Mouse (Mus musculus) yolk sac, embryonic 10.5 days (tissue): ENCODE measurements around the gene Lmtk2.
A peak's percentile ranks its signal among the peaks of the same experiment; 100 is the strongest.

ENCODE experiments used
- DNase-seq: peaks from one replicate; pipeline ENCODE4 v3.0.0-alpha.2; 2017; ENCODE audit warnings: low spot score

The Lmtk2 gene

GRCm38 (mm10) chr5:144109201-144109600, 9.0 kb downstream of the Lmtk2 start:
- no peak for DNase-seq

GRCm38 (mm10) chr5:144112574-144113438, 12.6 kb downstream of the Lmtk2 start:
- DNase-seq, result no peak

GRCm38 (mm10) chr5:144114068-144114467, 13.8 kb downstream of the Lmtk2 start:
- no peak for DNase-seq

GRCm38 (mm10) chr5:144114970-144115627, 14.9 kb downstream of the Lmtk2 start:
- no peak for DNase-seq

- no peak for DNase-seq
Measured at GRCm38 (mm10) chr5:144115628-144115977, 15.4 kb downstream of the Lmtk2 start.

GRCm38 (mm10) chr5:144118271-144118670, 18.0 kb downstream of the Lmtk2 start:
- DNase-seq, result no peak

- no peak for DNase-seq
Measured at GRCm38 (mm10) chr5:144119286-144119685, 19.1 kb downstream of the Lmtk2 start.

- DNase-seq, result no peak
Measured at GRCm38 (mm10) chr5:144121489-144121888, 21.3 kb downstream of the Lmtk2 start.

- no peak for DNase-seq
Measured at GRCm38 (mm10) chr5:144125979-144126755, 25.9 kb downstream of the Lmtk2 start.

GRCm38 (mm10) chr5:144143531-144143930, 43.3 kb downstream of the Lmtk2 start:
- no peak for DNase-seq

- no peak for DNase-seq
Measured at GRCm38 (mm10) chr5:144146898-144147297, 46.7 kb downstream of the Lmtk2 start.

- DNase-seq, result no peak
Measured at GRCm38 (mm10) chr5:144149530-144149929, 49.3 kb downstream of the Lmtk2 start.

GRCm38 (mm10) chr5:144151270-144151669, 51.0 kb downstream of the Lmtk2 start:
- no peak for DNase-seq

GRCm38 (mm10) chr5:144154528-144154927, 54.3 kb downstream of the Lmtk2 start:
- DNase-seq, result peak; percentile 41

- DNase-seq, result peak; percentile 80
Measured at GRCm38 (mm10) chr5:144158604-144159003, 58.4 kb downstream of the Lmtk2 start.

- no peak for DNase-seq
Measured at GRCm38 (mm10) chr5:144159137-144159536, 58.9 kb downstream of the Lmtk2 start.

GRCm38 (mm10) chr5:144162080-144162812, 62.0 kb downstream of the Lmtk2 start:
- no peak for DNase-seq

GRCm38 (mm10) chr5:144162813-144163517, 62.7 kb downstream of the Lmtk2 start:
- DNase-seq, result no peak

GRCm38 (mm10) chr5:144165756-144166155, 65.5 kb downstream of the Lmtk2 start:
- no peak for DNase-seq

GRCm38 (mm10) chr5:144169275-144169975, 69.2 kb downstream of the Lmtk2 start:
- DNase-seq, result no peak

GRCm38 (mm10) chr5:144173648-144174047, 73.4 kb downstream of the Lmtk2 start:
- DNase-seq, result no peak
